Mouse (Mus musculus) midbrain, embryonic 11.5 days (tissue): ENCODE data around the gene Fam163b. TPM values are rescaled to one million over a fixed set of nuclear protein-coding genes. Genes with fewer than 3 reads are reported as not detected.

Source experiments
- ATAC-seq: fragments of 200-750 bp; cut with Nextera tagmentation; 2 replicates; pipeline ENCODE4 v1.8.0; 2017; ENCODE audit warnings: moderate TSS enrichment, moderate library complexity; ENCODE audit not compliant: low FRiP score
- DNase-seq: peaks from one replicate; pipeline ENCODE4 v3.0.0; 2015; ENCODE audit warnings: low spot score; ENCODE audit errors: missing footprints
- H3K27ac ChIP-seq: fragments of 300-500 bp; sonication (generic); 2 replicates; pipeline ENCODE4 v1.5.1; 2014; ENCODE audit warnings: low read depth, low read length
- H3K27me3 ChIP-seq: fragments of 300-500 bp; sonication (generic); 2 replicates; pipeline ENCODE4 v1.6.1; 2014; ENCODE audit warnings: mild to moderate bottlenecking, low read length, moderate library complexity, mixed read lengths; ENCODE audit not compliant: control insufficient read depth, insufficient read depth
- H3K36me3 ChIP-seq: fragments of 300-500 bp; sonication (generic); 2 replicates; pipeline ENCODE4 v1.6.1; 2014; ENCODE audit warnings: mild to moderate bottlenecking, low read length, moderate library complexity, mixed read lengths; ENCODE audit not compliant: control insufficient read depth, insufficient read depth
- H3K4me1 ChIP-seq: fragments of 300-500 bp; sonication (generic); 2 replicates; pipeline ENCODE4 v1.6.1; 2014; ENCODE audit warnings: low read length; ENCODE audit not compliant: control insufficient read depth, insufficient read depth
- H3K4me2 ChIP-seq: fragments of 300-500 bp; sonication (generic); 2 replicates; pipeline ENCODE4 v1.6.1; 2014; ENCODE audit warnings: mild to moderate bottlenecking, moderate library complexity
- H3K4me3 ChIP-seq: fragments of 300-500 bp; sonication (generic); 2 replicates; pipeline ENCODE4 v1.5.1; 2014; ENCODE audit warnings: low read depth, low read length
- H3K9ac ChIP-seq: fragments of 300-500 bp; sonication (generic); 2 replicates; pipeline ENCODE4 v1.6.1; 2014; ENCODE audit warnings: low read length
- H3K9me3 ChIP-seq: fragments of 300-500 bp; sonication (generic); 2 replicates; pipeline ENCODE4 v1.6.1; 2016; ENCODE audit warnings: low read length; ENCODE audit not compliant: control insufficient read depth
- WGBS: fragments of 180-500 bp; shearing (Covaris S2); extraction: QIAGEN DNeasy Blood & Tissue Kit; methylation state at CpG from one replicate; pipeline ENCODE4 v1.1.7; 2014; 5-methylcytosine and 5-hydroxymethylcytosine counted together
- polyA plus RNA-seq: library from polyadenylated mRNA; unstranded; fragments of >200 nt; fragmentation: Nextera tagmentation; extraction: Ambion mirVana; gene quantifications from 2 replicates; pipeline ENCODE4 v1.2.1, GENCODE M21; 2014

Fam163b gene
- polyA plus RNA-seq, 1 experiment from 2014 or later, result 0.15 TPM

DNA sequence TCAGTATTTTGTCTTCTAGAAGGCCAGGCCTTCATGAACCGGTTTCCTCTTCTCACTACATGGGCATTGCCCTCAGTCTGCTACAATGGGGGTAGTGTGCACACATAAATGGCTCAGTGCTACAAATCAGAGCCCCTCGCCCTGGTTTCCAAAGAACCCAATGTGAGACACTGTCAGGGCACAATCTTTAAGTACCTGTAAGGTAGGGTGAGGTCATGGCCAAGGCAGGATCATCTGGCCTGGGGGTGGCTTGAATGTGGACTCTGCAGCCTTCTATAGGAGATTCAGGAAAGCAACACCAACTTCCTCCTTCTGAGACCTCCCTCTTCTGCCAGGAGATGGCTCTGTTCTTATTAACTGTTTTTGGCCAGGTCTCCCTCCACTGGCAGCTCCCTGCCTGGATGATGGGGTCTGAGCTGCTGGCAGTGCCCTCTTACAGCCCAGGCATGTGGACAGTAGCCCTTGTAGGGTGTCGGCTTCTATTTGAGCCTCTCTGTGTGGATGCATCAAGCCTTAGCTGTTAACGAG, 55.7 kb downstream of the Fam163b start:
- WGBS, result 87% methylated on average over 4 of the region's 4 CpGs
- Histone ChIP-seq H3K9ac (no peak overlapping the region), H3K9me3 (no peaks in the 10 kb centered on the region), H3K27ac (no peak overlapping the region), H3K4me3 (no peak overlapping the region), H3K4me2 (no peak overlapping the region), H3K4me1 (no peaks in the 10 kb centered on the region), H3K27me3 (no peaks in the 10 kb centered on the region), H3K36me3 (no peaks in the 10 kb centered on the region)
- DNase-seq (no peak), ATAC-seq (no peak)

DNA sequence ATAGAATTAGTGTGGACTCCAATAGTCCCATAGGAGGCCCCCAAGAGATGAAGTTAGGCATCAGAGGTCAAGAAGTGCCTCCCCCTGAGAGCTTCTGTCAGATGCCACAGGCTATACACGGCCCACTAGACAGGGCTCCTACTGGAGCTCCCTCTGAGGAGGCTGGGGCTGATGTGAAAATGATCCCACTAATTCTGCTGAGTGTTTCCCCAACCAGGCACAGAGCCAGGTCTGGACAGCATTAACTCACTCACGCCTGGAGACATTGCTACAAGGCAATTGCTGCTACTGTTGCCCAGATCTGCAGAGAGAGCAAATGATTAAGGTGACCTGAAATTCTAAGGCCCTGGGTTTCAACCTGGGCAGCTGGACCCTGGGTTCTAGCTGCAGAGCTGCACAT, 56.5 kb downstream of the Fam163b start:
- Histone ChIP-seq H3K4me2 (no peak overlapping the region), H3K9ac (no peak overlapping the region), H3K9me3 (no peaks in the 10 kb centered on the region), H3K27ac (no peak overlapping the region), H3K4me3 (no peak overlapping the region), H3K4me1 (no peaks in the 10 kb centered on the region), H3K36me3 (no peaks in the 10 kb centered on the region), H3K27me3 (no peaks in the 10 kb centered on the region)
- WGBS, result 43% methylated on average over 2 of the region's 2 CpGs
- DNase-seq (no peak), ATAC-seq (no peak)

DNA sequence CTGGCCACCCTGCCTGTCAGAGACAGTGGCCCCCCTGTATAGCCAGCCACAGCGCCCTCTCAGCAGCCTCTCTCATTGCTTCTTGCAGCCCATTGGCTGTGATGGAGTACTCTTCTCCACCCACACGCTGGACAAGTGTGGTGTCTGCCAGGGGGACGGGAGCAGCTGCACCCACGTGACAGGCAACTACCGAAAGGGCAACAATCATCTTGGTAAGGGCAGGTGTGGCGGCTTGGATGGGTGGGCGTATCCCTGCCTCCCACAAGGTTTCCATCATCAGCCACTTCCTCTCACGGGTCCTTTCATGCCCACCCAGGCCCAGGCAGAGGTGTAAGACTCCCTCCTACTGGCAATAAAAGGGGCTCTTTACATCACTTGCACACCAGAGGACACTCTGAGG, 57.3 kb downstream of the Fam163b start:
- no peak overlapping the region for H3K27ac ChIP-seq
- DNase-seq (no peak), ATAC-seq (no peak)
- no peak overlapping the region for H3K4me3 ChIP-seq
- H3K36me3 ChIP-seq, result no peaks in the 10 kb centered on the region
- H3K27me3 ChIP-seq, result no peaks in the 10 kb centered on the region
- no peaks in the 10 kb centered on the region for H3K4me1 ChIP-seq
- H3K9ac ChIP-seq, result no peak overlapping the region
- no peaks in the 10 kb centered on the region for H3K9me3 ChIP-seq
- WGBS, result 62% methylated on average over 8 of the region's 8 CpGs
- no peak overlapping the region for H3K4me2 ChIP-seq

DNA sequence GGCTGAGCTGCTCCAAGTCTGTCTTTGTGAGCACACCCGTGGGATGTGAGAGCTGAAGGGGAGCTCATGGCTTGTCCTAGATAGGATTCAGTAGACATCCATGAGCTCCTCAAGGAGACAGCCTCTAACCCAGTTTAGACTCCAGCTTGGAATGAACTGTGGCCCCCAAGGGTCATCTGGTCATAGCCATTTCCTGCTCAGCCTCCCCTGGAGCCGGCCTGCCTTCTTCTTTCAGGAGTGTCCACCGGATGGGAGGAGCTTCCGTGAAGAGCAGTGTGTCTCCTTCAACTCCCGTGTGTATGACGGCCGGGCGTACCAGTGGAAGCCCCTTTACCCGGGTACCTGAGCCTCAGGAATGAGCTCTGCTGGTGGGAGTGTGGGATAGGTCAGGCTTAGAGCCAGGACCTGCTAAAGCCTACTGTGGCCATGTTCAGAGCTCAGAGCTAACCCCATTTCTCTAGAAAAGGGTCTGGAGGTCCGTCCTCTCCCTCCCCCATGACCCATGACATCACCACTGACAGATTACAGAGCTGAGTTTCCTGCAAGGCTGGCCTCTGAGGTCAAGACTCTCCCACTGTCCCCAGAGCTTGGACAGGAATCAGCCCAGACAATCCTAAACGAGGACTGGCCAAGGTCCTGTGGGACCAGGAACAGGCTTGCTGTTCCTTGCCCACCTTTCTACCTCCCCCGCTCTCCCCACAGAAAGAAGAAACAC, 58.4 kb downstream of the Fam163b start:
- Histone ChIP-seq H3K27ac (no peak overlapping the region), H3K4me1 (peaks cover 8% of the 10 kb centered on the region), H3K36me3 (no peaks in the 10 kb centered on the region), H3K9me3 (no peaks in the 10 kb centered on the region), H3K27me3 (no peaks in the 10 kb centered on the region), H3K4me3 (no peak overlapping the region), H3K4me2 (no peak overlapping the region), H3K9ac (no peak overlapping the region)
- ATAC-seq (no peak), DNase-seq (no peak)
- WGBS, result 85% methylated on average over 12 of the region's 12 CpGs

DNA sequence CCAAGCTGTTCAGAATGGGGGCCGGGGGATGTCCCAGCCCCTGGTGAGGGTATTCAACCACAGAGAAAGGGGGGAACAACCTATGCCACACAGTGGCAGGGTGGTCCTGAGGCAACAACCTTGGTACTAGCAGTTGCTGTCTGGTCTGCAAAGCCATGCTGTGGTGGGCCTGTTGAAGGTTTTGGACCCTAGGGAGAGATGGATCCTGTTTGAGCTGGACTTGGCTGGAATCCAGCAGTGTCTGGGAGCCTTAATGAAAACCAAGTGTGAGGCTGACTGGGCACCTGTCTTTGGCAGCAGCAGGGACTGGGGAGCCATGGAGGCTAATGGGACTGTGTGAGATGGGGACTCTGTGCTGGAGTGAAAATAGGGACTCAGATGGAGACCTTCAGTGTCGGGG, 62.6 kb downstream of the Fam163b start:
- no peak overlapping the region for H3K9ac ChIP-seq
- H3K4me1 ChIP-seq, result peaks cover 11% of the 10 kb centered on the region
- H3K4me2 ChIP-seq, result no peak overlapping the region
- H3K27ac ChIP-seq, result no peak overlapping the region
- H3K36me3 ChIP-seq, result no peaks in the 10 kb centered on the region
- 69% methylated on average over 2 of the region's 2 CpGs for WGBS
- H3K27me3 ChIP-seq, result no peaks in the 10 kb centered on the region
- DNase-seq (no peak), ATAC-seq (peak; percentile 33; the same call in 1 of the 2 replicates)
- no peak overlapping the region for H3K4me3 ChIP-seq
- no peaks in the 10 kb centered on the region for H3K9me3 ChIP-seq

DNA sequence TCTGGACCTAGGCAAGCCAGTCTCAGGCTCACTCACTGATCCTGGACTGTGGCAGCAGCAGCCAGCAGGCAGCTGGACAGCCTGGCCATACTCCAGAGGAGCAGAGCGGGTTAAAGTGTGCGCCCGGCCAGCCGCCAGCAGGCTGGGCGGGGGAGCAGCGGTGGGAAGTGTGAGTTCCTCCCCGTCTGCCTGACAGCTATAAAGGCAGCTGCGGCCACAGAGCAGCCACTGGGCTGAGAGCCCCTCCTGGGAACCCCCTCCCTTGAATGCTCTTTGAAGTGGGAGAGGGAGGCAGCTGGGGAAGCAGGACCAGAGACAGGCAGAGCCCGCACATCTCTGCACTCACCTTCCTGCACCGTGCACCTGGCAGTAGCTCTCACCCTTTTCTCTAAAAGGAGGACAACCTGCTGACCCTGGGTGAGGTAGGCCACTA, 63.1 kb downstream of the Fam163b start, which contains the start of gene Adamtsl2:
TSS of gene Adamtsl2 (plus strand) at position 228 of the 433 bp plus-strand sequence.
- Histone ChIP-seq H3K4me1 (peaks cover 11% of the 10 kb centered on the region), H3K4me3 (no peak within 1 kb of the TSS), H3K4me2 (no peak within 1 kb of the TSS), H3K9ac (no peak within 1 kb of the TSS), H3K36me3 (no peaks in the 10 kb centered on the region), H3K27me3 (no peaks in the 10 kb centered on the region), H3K9me3 (no peaks in the 10 kb centered on the region), H3K27ac (no peak within 1 kb of the TSS)
- ATAC-seq, result peak; percentile 73
- WGBS, result 4% methylated on average over 10 of the region's 10 CpGs
- DNase-seq, result peak; percentile 90

DNA sequence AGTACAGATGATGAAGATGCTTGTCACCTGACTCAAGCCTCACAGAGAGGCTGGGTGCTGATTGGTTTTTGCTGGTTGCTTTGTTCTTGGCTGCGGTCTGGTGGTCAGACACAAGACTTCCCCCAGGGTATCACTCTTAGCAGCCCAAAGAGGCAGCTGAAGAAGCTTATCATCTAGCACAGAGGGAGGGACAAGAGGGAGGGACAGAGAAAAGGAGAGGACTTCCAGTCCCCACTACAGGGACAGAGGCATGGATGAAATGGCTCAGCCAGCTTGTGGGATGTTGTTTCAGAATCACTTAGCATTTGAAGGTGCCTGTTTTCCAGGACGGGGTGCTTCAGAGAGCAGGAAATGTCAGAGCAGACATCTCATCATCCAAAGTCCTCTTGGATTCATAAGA, 64.0 kb downstream of the Fam163b start:
- DNase-seq (no peak), ATAC-seq (no peak)
- 23% methylated on average over 2 of the region's 2 CpGs for WGBS
- Histone ChIP-seq H3K9me3 (no peaks in the 10 kb centered on the region), H3K9ac (no peak overlapping the region), H3K27ac (no peak overlapping the region), H3K36me3 (no peaks in the 10 kb centered on the region), H3K27me3 (no peaks in the 10 kb centered on the region), H3K4me2 (no peak overlapping the region), H3K4me1 (peaks cover 11% of the 10 kb centered on the region), H3K4me3 (no peak overlapping the region)

DNA sequence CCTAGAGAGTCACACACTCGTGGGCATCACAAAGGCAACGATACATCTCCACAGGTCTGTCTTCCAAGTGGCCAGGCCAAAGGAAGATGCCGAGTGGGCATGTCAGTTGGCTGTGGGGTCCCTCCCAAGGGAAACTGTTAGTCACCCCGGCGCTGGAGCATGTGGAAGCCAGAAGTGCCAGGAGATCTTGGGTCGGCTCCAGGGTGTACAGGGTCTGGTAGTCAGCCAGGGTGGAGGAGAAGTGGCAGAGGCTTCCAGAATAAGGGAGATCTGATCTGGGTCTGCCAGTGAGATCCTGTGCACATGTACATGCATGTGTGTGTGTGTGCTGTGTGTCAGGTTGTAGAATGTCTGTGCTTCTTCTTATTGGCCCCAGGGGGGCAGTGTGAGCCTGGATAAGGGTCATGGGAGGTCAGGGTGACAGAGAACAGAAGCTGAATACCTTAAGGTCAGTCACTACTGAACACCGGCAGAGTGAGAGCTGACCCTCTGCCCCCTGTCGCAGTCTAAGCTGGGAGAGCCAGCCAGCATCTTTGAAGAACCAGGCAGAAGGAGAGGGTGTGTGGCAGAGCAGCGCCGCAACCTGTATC, 64.5 kb downstream of the Fam163b start:
- H3K4me1 ChIP-seq, result peaks cover 11% of the 10 kb centered on the region
- ATAC-seq (no peak), DNase-seq (no peak)
- WGBS, result 55% methylated on average over 10 of the region's 10 CpGs
- H3K36me3 ChIP-seq, result no peaks in the 10 kb centered on the region
- H3K4me3 ChIP-seq, result no peak overlapping the region
- no peak overlapping the region for H3K4me2 ChIP-seq
- no peak overlapping the region for H3K9ac ChIP-seq
- no peak overlapping the region for H3K27ac ChIP-seq
- no peaks in the 10 kb centered on the region for H3K9me3 ChIP-seq
- H3K27me3 ChIP-seq, result no peaks in the 10 kb centered on the region

DNA sequence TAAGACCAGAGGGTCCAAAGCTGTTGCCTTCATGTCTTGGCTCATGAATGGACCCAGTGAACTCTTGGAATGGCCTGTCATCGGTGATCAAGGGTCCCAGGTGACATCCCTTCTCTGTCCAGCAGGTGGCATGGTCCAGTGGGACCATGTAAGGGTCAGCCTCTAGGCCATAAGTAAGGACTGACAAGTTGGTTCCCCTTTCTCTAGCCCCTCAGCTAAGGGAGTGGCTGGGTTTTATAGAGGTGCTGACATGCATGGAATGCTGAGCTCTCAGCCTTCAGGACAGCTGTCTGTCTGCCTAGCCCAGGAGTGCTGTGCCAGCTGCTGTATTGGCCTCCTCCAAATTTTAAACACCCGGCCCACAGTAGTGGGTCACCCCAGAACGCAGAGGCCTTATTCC, 66.8 kb downstream of the Fam163b start:
- Histone ChIP-seq H3K9ac (no peak overlapping the region), H3K4me2 (no peak overlapping the region), H3K36me3 (no peaks in the 10 kb centered on the region), H3K27me3 (no peaks in the 10 kb centered on the region), H3K4me3 (no peak overlapping the region), H3K4me1 (peaks cover 11% of the 10 kb centered on the region), H3K27ac (no peak overlapping the region), H3K9me3 (no peaks in the 10 kb centered on the region)
- ATAC-seq, result no peak
- 72% methylated on average over 3 of the region's 3 CpGs for WGBS
- no peak for DNase-seq
